Mouse (Mus musculus): Measurements from ENCODE around the gene Ap1s2.

Gene Ap1s2

DNA sequence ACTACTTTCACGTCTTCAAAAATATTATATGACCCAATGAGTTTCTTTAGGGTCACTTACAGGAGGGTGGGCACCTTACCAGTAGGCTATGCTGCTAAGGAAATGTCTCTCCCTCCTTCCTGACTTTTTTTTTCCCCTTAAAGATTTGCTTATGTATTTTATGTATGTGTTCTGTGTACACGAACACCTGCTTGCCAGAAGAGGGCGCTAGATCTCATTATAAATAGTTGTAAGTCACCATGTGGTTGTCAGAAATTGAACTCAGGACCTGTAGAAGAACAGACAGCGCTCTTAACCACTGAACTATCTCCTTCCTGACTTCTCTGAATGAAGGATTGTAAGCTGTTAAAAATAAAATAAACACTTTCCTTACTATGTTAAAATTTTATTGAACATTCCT is 72.7 kb downstream of the Ap1s2 start:
- DNase-seq, result no peak

DNA sequence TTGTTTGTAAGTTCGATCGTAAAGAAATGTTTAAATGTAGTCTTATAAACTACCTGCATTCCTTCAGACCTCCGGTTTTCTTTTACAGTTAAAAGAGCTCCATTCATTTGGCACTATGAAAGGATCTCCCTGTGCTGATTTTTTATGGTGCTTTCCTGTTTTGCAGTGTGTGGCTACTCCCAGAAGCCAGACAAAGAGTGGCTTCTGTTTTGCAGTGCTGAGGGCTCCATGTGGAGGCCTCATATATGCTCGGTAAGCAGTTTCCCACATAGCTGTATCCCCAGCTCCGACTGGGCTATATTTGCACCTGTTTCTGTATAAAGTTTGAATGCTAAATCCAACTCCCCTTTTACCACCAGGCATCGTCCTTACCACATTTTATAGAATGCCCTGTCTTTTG is 73.3 kb downstream of the Ap1s2 start:
- no peak for DNase-seq
